Mouse (Mus musculus) limb, embryonic 13.5 days (tissue): ENCODE data around the gene Ptges3l. TPM values are rescaled to one million over a fixed set of nuclear protein-coding genes. Genes with fewer than 3 reads are reported as not detected.
"Not testable (repeated sequence)": the region's sequence is repeated elsewhere in the genome, so short reads cannot be mapped to it uniquely, and the experiment has no call there.

ENCODE experiments used
- ATAC-seq: fragments of 200-750 bp; cut with Nextera tagmentation; 2 replicates; pipeline ENCODE4 v1.8.0; 2017; ENCODE audit warnings: low read depth, moderate number of reproducible peaks, moderate TSS enrichment; ENCODE audit not compliant: low FRiP score
- H3K27ac ChIP-seq: fragments of 300-500 bp; sonication (generic); 2 replicates; pipeline ENCODE4 v1.5.1; 2015; ENCODE audit warnings: inconsistent platforms, mild to moderate bottlenecking, moderate library complexity
- H3K27me3 ChIP-seq: fragments of 300-500 bp; sonication (generic); 2 replicates; pipeline ENCODE4 v1.6.1; 2015; ENCODE audit warnings: mild to moderate bottlenecking, inconsistent platforms
- H3K36me3 ChIP-seq: fragments of 300-500 bp; sonication (generic); 2 replicates; pipeline ENCODE4 v1.6.1; 2015; ENCODE audit warnings: inconsistent platforms, mild to moderate bottlenecking, moderate library complexity
- H3K4me1 ChIP-seq: fragments of 300-500 bp; sonication (generic); 2 replicates; pipeline ENCODE4 v1.6.1; 2015; ENCODE audit warnings: inconsistent platforms
- H3K4me2 ChIP-seq: fragments of 300-500 bp; sonication (generic); replicated peaks from 2 replicates; pipeline ENCODE4 v1.6.1; 2015; ENCODE audit warnings: inconsistent platforms, mild to moderate bottlenecking, moderate library complexity
- H3K4me3 ChIP-seq: fragments of 300-500 bp; sonication (generic); 2 replicates; pipeline ENCODE4 v1.5.1; 2015; ENCODE audit warnings: moderate library complexity, mild to moderate bottlenecking, inconsistent platforms
- H3K9ac ChIP-seq: fragments of 300-500 bp; sonication (generic); 2 replicates; pipeline ENCODE4 v1.6.1; 2015; ENCODE audit warnings: mild to moderate bottlenecking, inconsistent platforms
- H3K9me3 ChIP-seq: fragments of 300-500 bp; sonication (generic); 2 replicates; pipeline ENCODE4 v1.6.1; 2016; ENCODE audit warnings: inconsistent platforms
- WGBS: fragments of 180-500 bp; shearing (Covaris S2); methylation state at CpG from one replicate; pipeline ENCODE4 v1.1.7; 2015; 5-methylcytosine and 5-hydroxymethylcytosine counted together
- polyA plus RNA-seq: library from polyadenylated mRNA; unstranded; fragments of >200 nt; fragmentation: Nextera tagmentation; extraction: Ambion mirVana; gene quantifications from 2 replicates; pipeline ENCODE4 v1.2.1, GENCODE M21; 2015

Ptges3l gene
- polyA plus RNA-seq, 1 experiment from 2014 or later = 15.3 TPM

GRCm38 (mm10) chr11:101438006-101438405 is 12.9 kb upstream of the Ptges3l start:
- not testable (repeated sequence) for ATAC-seq, H3K4me1 ChIP-seq, H3K9ac ChIP-seq, H3K27ac ChIP-seq, H3K9me3 ChIP-seq, H3K4me2 ChIP-seq, H3K4me3 ChIP-seq, H3K27me3 ChIP-seq
- whole genome bisulfite sequencing = 54% methylated on average over 3 of the region's 3 CpGs
- peaks cover 31% of the 10 kb centered on the region for H3K36me3 ChIP-seq

- peaks cover 40% of the 10 kb centered on the region for H3K36me3 ChIP-seq
- no peak overlapping the region for H3K9ac ChIP-seq
- no peak for ATAC-seq
- no peaks in the 10 kb centered on the region for H3K4me1 ChIP-seq
- H3K27me3 ChIP-seq = no peaks in the 10 kb centered on the region
- no peaks in the 10 kb centered on the region for H3K9me3 ChIP-seq
- no peak overlapping the region for H3K27ac ChIP-seq
- H3K4me2 ChIP-seq = no peak overlapping the region
- 85% methylated on average over 4 of the region's 4 CpGs for WGBS
- no peak overlapping the region for H3K4me3 ChIP-seq
Measured at GRCm38 (mm10) chr11:101436916-101437315, 11.8 kb upstream of the Ptges3l start.

- no peak overlapping the region for H3K9ac ChIP-seq
- H3K9me3 ChIP-seq = no peaks in the 10 kb centered on the region
- H3K27ac ChIP-seq = no peak overlapping the region
- no peak for ATAC-seq
- 86% methylated on average over 4 of the region's 4 CpGs for WGBS
- H3K27me3 ChIP-seq = no peaks in the 10 kb centered on the region
- no peak overlapping the region for H3K4me3 ChIP-seq
- H3K4me2 ChIP-seq = no peak overlapping the region
- no peaks in the 10 kb centered on the region for H3K4me1 ChIP-seq
- peaks cover 51% of the 10 kb centered on the region for H3K36me3 ChIP-seq
Measured at GRCm38 (mm10) chr11:101435831-101436230, 10.7 kb upstream of the Ptges3l start.

GRCm38 (mm10) chr11:101433396-101433795 is 8.3 kb upstream of the Ptges3l start:
- no peaks in the 10 kb centered on the region for H3K4me1 ChIP-seq
- no peak overlapping the region for H3K4me2 ChIP-seq
- ATAC-seq = no peak
- peaks cover 67% of the 10 kb centered on the region for H3K36me3 ChIP-seq
- no peak overlapping the region for H3K27ac ChIP-seq
- no peaks in the 10 kb centered on the region for H3K27me3 ChIP-seq
- H3K4me3 ChIP-seq = no peak overlapping the region
- H3K9ac ChIP-seq = no peak overlapping the region
- 90% methylated on average over 13 of the region's 13 CpGs for WGBS
- H3K9me3 ChIP-seq = no peaks in the 10 kb centered on the region

GRCm38 (mm10) chr11:101431327-101431726 is 6.2 kb upstream of the Ptges3l start:
- WGBS = 90% methylated on average over 9 of the region's 9 CpGs
- Histone ChIP-seq H3K4me2 (no peak overlapping the region), H3K9me3 (no peaks in the 10 kb centered on the region), H3K4me1 (peaks cover 8% of the 10 kb centered on the region), H3K27me3 (no peaks in the 10 kb centered on the region), H3K4me3 (no peak overlapping the region), H3K36me3 (peaks cover 67% of the 10 kb centered on the region), H3K27ac (no peak overlapping the region), H3K9ac (no peak overlapping the region)
- ATAC-seq = no peak

GRCm38 (mm10) chr11:101426165-101426564 is 1.0 kb upstream of the Ptges3l start:
- H3K4me3 ChIP-seq = peak overlapping the region; percentile 75
- 62% methylated on average over 8 of the region's 8 CpGs for WGBS
- peaks cover 27% of the 10 kb centered on the region for H3K4me1 ChIP-seq
- peak overlapping the region; percentile 95 for H3K4me2 ChIP-seq
- H3K27ac ChIP-seq = no peak overlapping the region
- H3K9ac ChIP-seq = peak overlapping the region; percentile 79
- no peaks in the 10 kb centered on the region for H3K9me3 ChIP-seq
- peaks cover 20% of the 10 kb centered on the region for H3K36me3 ChIP-seq
- no peak for ATAC-seq
- no peaks in the 10 kb centered on the region for H3K27me3 ChIP-seq

GRCm38 (mm10) chr11:101424105-101424851 is 855 bp downstream of the Ptges3l start, which contains the start of gene Gm27029:
Gene Gm27029 (minus strand): TSS chr11:101424796.
- H3K27ac ChIP-seq = peak within 1 kb of the TSS; percentile 65; the same call in 1 of the 2 replicates
- H3K27me3 ChIP-seq = no peaks in the 10 kb centered on the region
- WGBS = 4% methylated on average over 23 of the region's 23 CpGs
- peaks cover under 1% of the 10 kb centered on the region for H3K36me3 ChIP-seq
- ATAC-seq = peak; percentile 66
- H3K4me1 ChIP-seq = peaks cover 27% of the 10 kb centered on the region
- H3K4me3 ChIP-seq = peak within 1 kb of the TSS; percentile 75
- peak within 1 kb of the TSS; percentile 95 for H3K4me2 ChIP-seq
- no peaks in the 10 kb centered on the region for H3K9me3 ChIP-seq
- H3K9ac ChIP-seq = peak within 1 kb of the TSS; percentile 79

GRCm38 (mm10) chr11:101420148-101420547 is 5.0 kb downstream of the Ptges3l start:
- no peaks in the 10 kb centered on the region for H3K27me3 ChIP-seq
- no peak overlapping the region for H3K9ac ChIP-seq
- no peak overlapping the region for H3K4me2 ChIP-seq
- no peak overlapping the region for H3K27ac ChIP-seq
- no peaks in the 10 kb centered on the region for H3K36me3 ChIP-seq
- H3K4me3 ChIP-seq = no peak overlapping the region
- ATAC-seq = no peak
- H3K9me3 ChIP-seq = no peaks in the 10 kb centered on the region
- WGBS = 89% methylated on average over 5 of the region's 5 CpGs
- H3K4me1 ChIP-seq = peaks cover 16% of the 10 kb centered on the region

- Histone ChIP-seq H3K27me3 (no peaks in the 10 kb centered on the region), H3K9ac (no peak overlapping the region), H3K4me3 (no peak overlapping the region), H3K36me3 (no peaks in the 10 kb centered on the region), H3K27ac (no peak overlapping the region), H3K4me2 (no peak overlapping the region), H3K4me1 (peaks cover 16% of the 10 kb centered on the region), H3K9me3 (no peaks in the 10 kb centered on the region)
- 24% methylated on average over 3 of the region's 3 CpGs for WGBS
- no peak for ATAC-seq
Measured at GRCm38 (mm10) chr11:101419610-101420009, 5.5 kb downstream of the Ptges3l start.

- H3K36me3 ChIP-seq = peaks cover under 1% of the 10 kb centered on the region; the same call in 1 of the 2 replicates
- no peak overlapping the region for H3K4me2 ChIP-seq
- 59% methylated on average over 6 of the region's 6 CpGs for WGBS
- H3K4me1 ChIP-seq = peaks cover 12% of the 10 kb centered on the region
- no peak overlapping the region for H3K4me3 ChIP-seq
- no peaks in the 10 kb centered on the region for H3K9me3 ChIP-seq
- no peaks in the 10 kb centered on the region for H3K27me3 ChIP-seq
- no peak for ATAC-seq
- H3K27ac ChIP-seq = no peak overlapping the region
- H3K9ac ChIP-seq = no peak overlapping the region; the same call in 1 of the 2 replicates
Measured at GRCm38 (mm10) chr11:101418991-101419390, 6.1 kb downstream of the Ptges3l start.

- H3K36me3 ChIP-seq = peaks cover 16% of the 10 kb centered on the region
- ATAC-seq = peak; percentile 85
- H3K4me1 ChIP-seq = peaks cover 7% of the 10 kb centered on the region
- no peaks in the 10 kb centered on the region for H3K9me3 ChIP-seq
- under 1% methylated on average over 45 of the region's 45 CpGs for WGBS
- H3K4me2 ChIP-seq = peak within 1 kb of the TSS; percentile 87
- peak within 1 kb of the TSS; percentile 81 for H3K4me3 ChIP-seq
- peak within 1 kb of the TSS; percentile 89 for H3K9ac ChIP-seq
- peak within 1 kb of the TSS; percentile 79 for H3K27ac ChIP-seq
- H3K27me3 ChIP-seq = no peaks in the 10 kb centered on the region
Measured at GRCm38 (mm10) chr11:101417101-101417855, 7.9 kb downstream of the Ptges3l start, which contains the start of gene Aarsd1. Gene Aarsd1 (minus strand): TSS chr11:101417615.

GRCm38 (mm10) chr11:101416433-101417100 is 8.6 kb downstream of the Ptges3l start:
- ATAC-seq = no peak; the same call in 1 of the 2 replicates

More at GRCm38 (mm10) chr11:101416433-101417100, 8.6 kb downstream of the Ptges3l start:
- Histone ChIP-seq H3K9ac (peak overlapping the region; percentile 89), H3K27ac (peak overlapping the region; percentile 79), H3K4me3 (peak overlapping the region; percentile 81), H3K4me1 (peaks cover 7% of the 10 kb centered on the region), H3K27me3 (no peaks in the 10 kb centered on the region), H3K9me3 (no peaks in the 10 kb centered on the region), H3K36me3 (peaks cover 23% of the 10 kb centered on the region), H3K4me2 (peak overlapping the region; percentile 87)
- WGBS = 1% methylated on average over 11 of the region's 11 CpGs
